ENCODE assay signal across 25 mouse cellular contexts in genomic region chr9:56958689-56959088, GRCm38 (mm10). TPM values are rescaled to one million over a fixed set of nuclear protein-coding genes. Genes with fewer than 3 reads are reported as not detected.
DNase-seq lines count a peak whose midpoint lies in the region; ATAC-seq lines count a peak whose summit lies in the region.
"Had no signal": no experiment of that assay in that cellular context is flagged by ENCODE, and none has a peak within 500 bp of the region (broad histone marks: within the 10 kb centered on the region; RNA-seq: fewer than 3 reads in every experiment).

No protein-coding gene starts in this region.

- no peaks in the 10 kb centered on the region for H3K4me1 ChIP-seq in midbrain, embryonic 11.5 days (ENCODE audit: control insufficient read depth, insufficient read depth, low read length)
- no peaks in the 10 kb centered on the region for H3K4me1 ChIP-seq in hindbrain, embryonic 16.5 days (ENCODE audit: control insufficient read depth, insufficient read depth, low read depth, low read length)
- H3K4me1 ChIP-seq: embryonic facial prominence, embryonic 13.5 days; embryonic facial prominence, embryonic 15.5 days; forebrain, embryonic 10.5 days; forebrain, embryonic 12.5 days had no signal

- no peaks in the 10 kb centered on the region for H3K27me3 ChIP-seq in midbrain, embryonic 11.5 days (ENCODE audit: control insufficient read depth, insufficient read depth, low read length)
- H3K27me3 ChIP-seq in hindbrain, embryonic 16.5 days (replicated peaks; ENCODE audit: control insufficient read depth, insufficient read depth, low read length): no peaks in the 10 kb centered on the region
- H3K27me3 ChIP-seq: CH12.LX; embryonic facial prominence, embryonic 13.5 days; embryonic facial prominence, embryonic 15.5 days; forebrain, embryonic 12.5 days; Patski had no signal

- no peak overlapping the region for H3K4me2 ChIP-seq in midbrain, embryonic 11.5 days
- no peak overlapping the region for H3K4me2 ChIP-seq in hindbrain, embryonic 16.5 days (ENCODE audit: low read length)
- H3K4me2 ChIP-seq: embryonic facial prominence, embryonic 13.5 days; embryonic facial prominence, embryonic 15.5 days; forebrain, embryonic 12.5 days had no signal

- H3K27ac ChIP-seq in midbrain, embryonic 11.5 days (ENCODE audit: low read depth, low read length): no peak overlapping the region
- no peak overlapping the region for H3K27ac ChIP-seq in hindbrain, embryonic 16.5 days (ENCODE audit: low read depth, low read length)
- H3K27ac ChIP-seq: embryonic facial prominence, embryonic 13.5 days; embryonic facial prominence, embryonic 15.5 days; forebrain, embryonic 10.5 days; forebrain, embryonic 12.5 days had no signal

- peak; percentile 37 for DNase-seq in CD4-positive helper T cell, adult 2 months (ENCODE audit: low read depth, low spot score)
- DNase-seq in induced T-regulatory cell, adult 2 months (ENCODE audit: low read depth): peak; percentile 61
- no peak for DNase-seq in midbrain, embryonic 11.5 days (ENCODE audit: low spot score, missing footprints)
- no peak for DNase-seq in B cell, adult 2 months
- DNase-seq: adrenal gland, adult 2 months; adrenal gland, postnatal 10 days; adrenal gland, postnatal 25 days; cerebellum, adult 11 months; cerebellum, adult 18-20 months; cerebellum, adult 8-10 months; cerebellum, adult 9-11 months; cerebellum, postnatal 14 days; cerebellum, postnatal 36 days; embryo, embryonic 11 days had no signal

- H3K4me3 ChIP-seq in midbrain, embryonic 11.5 days (ENCODE audit: low read depth, low read length): no peak overlapping the region
- no peak overlapping the region for H3K4me3 ChIP-seq in hindbrain, embryonic 16.5 days (ENCODE audit: low read length)
- H3K4me3 ChIP-seq: embryonic facial prominence, embryonic 13.5 days; embryonic facial prominence, embryonic 15.5 days; erythroblast, embryonic 14.5 days; forebrain, embryonic 10.5 days; forebrain, embryonic 12.5 days had no signal

- peak; percentile 63 for ATAC-seq in CD4-positive, CD25-positive, alpha-beta regulatory T cell, adult 4 months
- ATAC-seq in midbrain, embryonic 11.5 days (ENCODE audit: low FRiP score): no peak
- no peak for ATAC-seq in hindbrain, embryonic 16.5 days
- ATAC-seq: forebrain, embryonic 14.5 days; forebrain, embryonic 16.5 days; Patski had no signal

- no peak overlapping the region for H3K9ac ChIP-seq in midbrain, embryonic 11.5 days (ENCODE audit: low read length)
- no peak overlapping the region for H3K9ac ChIP-seq in hindbrain, embryonic 16.5 days (ENCODE audit: low read depth, low read length)
- H3K9ac ChIP-seq: embryonic facial prominence, embryonic 13.5 days; embryonic facial prominence, embryonic 15.5 days; forebrain, embryonic 12.5 days had no signal

- H3K36me3 ChIP-seq in midbrain, embryonic 11.5 days (ENCODE audit: control insufficient read depth, insufficient read depth, low read length): peaks cover 7% of the 10 kb centered on the region; the same call in 1 of the 2 replicates
- peaks cover 8% of the 10 kb centered on the region; the same call in 1 of the 2 replicates for H3K36me3 ChIP-seq in hindbrain, embryonic 16.5 days (ENCODE audit: control insufficient read depth, insufficient read depth, low read length)

- 90% methylated on average over 2 of the region's 2 CpGs for WGBS in midbrain, embryonic 11.5 days
- WGBS in hindbrain, embryonic 16.5 days: 98% methylated on average over 2 of the region's 2 CpGs

- peaks cover 5% of the 10 kb centered on the region; the same call in 1 of the 2 replicates for H3K9me3 ChIP-seq in midbrain, embryonic 11.5 days (ENCODE audit: control insufficient read depth, low read length)
- no peaks in the 10 kb centered on the region for H3K9me3 ChIP-seq in hindbrain, embryonic 16.5 days (ENCODE audit: control insufficient read depth, low read length)
- H3K9me3 ChIP-seq: embryonic facial prominence, embryonic 15.5 days; forebrain, embryonic 12.5 days had no signal

RNA-seq across cellular contexts. Expression of gene Snupn, which starts 8.0 kb away (rescaled TPM):
- 10 to 100 TPM; 22.1 to 23.8 TPM for polyA plus RNA-seq in CD4-positive, CD25-positive, alpha-beta regulatory T cell, adult 4 months (2017; shearing (Covaris generic))
- 28.1 and 28.4 TPM in 2 replicates for polyA plus RNA-seq in midbrain, embryonic 11.5 days (2014; fragmentation: Nextera tagmentation; extraction: Ambion mirVana)
- 28.9 and 29.9 TPM in 2 replicates for polyA plus RNA-seq in hindbrain, embryonic 16.5 days (2015; fragmentation: Nextera tagmentation; extraction: Ambion mirVana)
- polyA plus RNA-seq: erythroblast, embryonic 14.5 days had no signal

RNA-seq across cellular contexts. Expression of gene Imp3, which starts 21.4 kb away (rescaled TPM):
- polyA plus RNA-seq in CD4-positive, CD25-positive, alpha-beta regulatory T cell, adult 4 months (2017; shearing (Covaris generic)): 10 to 100 TPM; 42.6 to 57.1 TPM
- polyA plus RNA-seq in midbrain, embryonic 11.5 days (2014; fragmentation: Nextera tagmentation; extraction: Ambion mirVana): 57.0 and 69.4 TPM in 2 replicates
- polyA plus RNA-seq in hindbrain, embryonic 16.5 days (2015; fragmentation: Nextera tagmentation; extraction: Ambion mirVana): 66.8 and 66.9 TPM in 2 replicates

RNA-seq across cellular contexts. Expression of gene Snx33, which starts 30.5 kb away (rescaled TPM):
- 1 to 10 TPM; 3.6 to 4.9 TPM for polyA plus RNA-seq in CD4-positive, CD25-positive, alpha-beta regulatory T cell, adult 4 months (2017; shearing (Covaris generic))
- polyA plus RNA-seq in midbrain, embryonic 11.5 days (2014; fragmentation: Nextera tagmentation; extraction: Ambion mirVana): 4.8 and 4.9 TPM in 2 replicates
- polyA plus RNA-seq in hindbrain, embryonic 16.5 days (2015; fragmentation: Nextera tagmentation; extraction: Ambion mirVana): 3.0 and 3.8 TPM in 2 replicates
- polyA plus RNA-seq: erythroblast, embryonic 14.5 days had no signal

RNA-seq across cellular contexts. Expression of gene Ptpn9, which starts 36.0 kb away (rescaled TPM):
- 1 to 10 TPM; 3.4 to 5.0 TPM for polyA plus RNA-seq in CD4-positive, CD25-positive, alpha-beta regulatory T cell, adult 4 months (2017; shearing (Covaris generic))
- polyA plus RNA-seq in midbrain, embryonic 11.5 days (2014; fragmentation: Nextera tagmentation; extraction: Ambion mirVana): 30.9 and 31.6 TPM in 2 replicates
- polyA plus RNA-seq in hindbrain, embryonic 16.5 days (2015; fragmentation: Nextera tagmentation; extraction: Ambion mirVana): 22.9 and 24.6 TPM in 2 replicates

Comparison
In these comparisons a context has a peak if more than half of its experiments do, and no peak if none do; other contexts are left out.
1. DNase-seq: peak in CD4-positive helper T cell, adult 2 months (single experiment) and induced T-regulatory cell, adult 2 months (single experiment); none in midbrain, embryonic 11.5 days (single experiment) and B cell, adult 2 months (0 of 2).